Mouse (Mus musculus): Measurements from ENCODE around the gene Macrod1.

DNA sequence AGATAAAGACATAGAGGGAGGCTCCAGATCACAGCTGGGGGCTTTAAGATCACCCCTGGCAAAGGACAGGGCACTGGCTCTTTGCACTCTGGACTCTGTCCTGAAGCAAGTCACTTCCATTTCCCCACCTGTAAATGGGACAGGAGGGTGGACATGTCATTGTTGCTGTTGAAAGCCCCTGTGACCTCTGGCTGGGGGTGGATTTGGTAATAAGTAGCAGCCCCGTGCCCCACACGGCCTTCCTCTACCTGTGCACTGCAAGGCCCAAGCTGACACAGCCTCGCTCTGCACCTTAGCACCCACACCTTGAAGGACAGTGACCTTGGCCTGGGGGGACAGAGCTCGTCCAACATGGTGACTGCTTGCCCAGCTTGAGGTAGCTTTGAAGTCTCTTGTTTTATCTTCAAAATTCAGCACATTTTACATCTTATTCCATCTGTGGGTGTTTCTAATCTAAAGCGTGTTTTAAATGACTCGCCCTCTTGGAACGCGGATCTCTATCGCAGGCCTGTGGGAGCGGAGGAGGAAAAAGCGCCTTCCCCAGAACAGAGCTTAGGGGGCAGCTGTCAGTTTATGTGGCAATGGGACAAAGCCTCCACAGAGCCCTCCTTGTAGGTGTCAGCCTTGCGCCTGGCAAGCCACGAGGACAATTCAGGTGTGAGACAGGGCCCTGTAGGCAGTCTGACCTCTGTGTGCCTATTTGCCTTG is 121.3 kb downstream of the Macrod1 start:
- TF ChIP-seq CTCF (IDR thresholded peaks at IDR 0.05) (no peak), EP300 (IDR thresholded peaks at IDR 0.05) (no peak)

Data from lung, postnatal 0 days (tissue).